Mouse (Mus musculus): ENCODE measurements around the gene Exoc4. TPM values are rescaled to one million over a fixed set of nuclear protein-coding genes. Genes with fewer than 3 reads are reported as not detected.

The Exoc4 gene
- total RNA-seq, 2 experiments from 2014 or later: 49.7 TPM

GRCm38 (mm10) chr6:33832978-33833377 is 584.1 kb downstream of the Exoc4 start:
- DNase-seq: no peak
- intact Hi-C loops (cut with DNase I): no loop called here

- no peak for DNase-seq
- intact Hi-C loops (cut with DNase I): no loop called here
Observed at GRCm38 (mm10) chr6:33836048-33836780, 587.3 kb downstream of the Exoc4 start.

- DNase-seq: no peak
- intact Hi-C loops (cut with DNase I): no loop called here
Observed at GRCm38 (mm10) chr6:33842901-33843300, 594.0 kb downstream of the Exoc4 start.

GRCm38 (mm10) chr6:33859049-33859448 is 610.2 kb downstream of the Exoc4 start:
- intact Hi-C loops (cut with DNase I): no loop called here
- no peak for DNase-seq

- no peak for DNase-seq
Observed at GRCm38 (mm10) chr6:33865752-33866151, 616.9 kb downstream of the Exoc4 start.

GRCm38 (mm10) chr6:33866901-33867580 is 618.2 kb downstream of the Exoc4 start:
- no peak for DNase-seq
- intact Hi-C loops (cut with DNase I): no loop called here

More at GRCm38 (mm10) chr6:33865752-33866151, 616.9 kb downstream of the Exoc4 start:
- intact Hi-C loops (cut with DNase I): no loop called here

- intact Hi-C loops (cut with DNase I): no loop called here
- no peak for DNase-seq
Observed at GRCm38 (mm10) chr6:33869251-33869650, 620.4 kb downstream of the Exoc4 start.

GRCm38 (mm10) chr6:33870468-33871142 is 621.7 kb downstream of the Exoc4 start:
- intact Hi-C loops (cut with DNase I): no loop called here

GRCm38 (mm10) chr6:33871286-33871685 is 622.4 kb downstream of the Exoc4 start:
- DNase-seq: no peak
- intact Hi-C loops (cut with DNase I): no loop called here

More at GRCm38 (mm10) chr6:33870468-33871142, 621.7 kb downstream of the Exoc4 start:
- DNase-seq: no peak

- intact Hi-C loops (cut with DNase I): no loop called here
Observed at GRCm38 (mm10) chr6:33872192-33872591, 623.3 kb downstream of the Exoc4 start.

GRCm38 (mm10) chr6:33873000-33873399 is 624.1 kb downstream of the Exoc4 start:
- intact Hi-C loops (cut with DNase I): no loop called here

More at GRCm38 (mm10) chr6:33872192-33872591, 623.3 kb downstream of the Exoc4 start:
- no peak for DNase-seq

GRCm38 (mm10) chr6:33874291-33875014 is 625.6 kb downstream of the Exoc4 start:
- intact Hi-C loops (cut with DNase I): no loop called here
- no peak for DNase-seq

More at GRCm38 (mm10) chr6:33873000-33873399, 624.1 kb downstream of the Exoc4 start:
- no peak for DNase-seq

- intact Hi-C loops (cut with DNase I): no loop called here
- no peak for DNase-seq
Observed at GRCm38 (mm10) chr6:33884141-33884683, 635.3 kb downstream of the Exoc4 start.

- DNase-seq: no peak
- intact Hi-C loops (cut with DNase I): no loop called here
Observed at GRCm38 (mm10) chr6:33886941-33887340, 638.1 kb downstream of the Exoc4 start.

- no peak for DNase-seq
- intact Hi-C loops (cut with DNase I): no loop called here
Observed at GRCm38 (mm10) chr6:33890926-33891325, 642.0 kb downstream of the Exoc4 start.

GRCm38 (mm10) chr6:33892142-33892541 is 643.3 kb downstream of the Exoc4 start:
- intact Hi-C loops (cut with DNase I): no loop called here
- DNase-seq: peak; percentile 29 to 41

GRCm38 (mm10) chr6:33899973-33900372 is 651.1 kb downstream of the Exoc4 start:
- DNase-seq: no peak
- intact Hi-C loops (cut with DNase I): no loop called here

- intact Hi-C loops (cut with DNase I): no loop called here
- DNase-seq: no peak
Observed at GRCm38 (mm10) chr6:33900615-33901014, 651.7 kb downstream of the Exoc4 start.

- intact Hi-C loops (cut with DNase I): no loop called here
Observed at GRCm38 (mm10) chr6:33905099-33905498, 656.2 kb downstream of the Exoc4 start.

GRCm38 (mm10) chr6:33910671-33911070 is 661.8 kb downstream of the Exoc4 start:
- DNase-seq: no peak
- intact Hi-C loops (cut with DNase I): no loop called here

More at GRCm38 (mm10) chr6:33905099-33905498, 656.2 kb downstream of the Exoc4 start:
- no peak for DNase-seq

Measured in heart, postnatal 10 days (tissue).